Mouse (Mus musculus) cerebellum, adult 2 months (tissue): Measurements from ENCODE around the gene Ndufs7.

Experiments
- CTCF ChIP-seq: fragments of 200-500 bp; IDR thresholded peaks from 2 replicates; pipeline ENCODE4 v1.5.1; 2011; ENCODE audit warnings: low read depth, mild to moderate bottlenecking, control low read depth, low read length, moderate library complexity, borderline replicate concordance; ENCODE audit not compliant: insufficient read depth
- POLR2A ChIP-seq: fragments of 200-500 bp; IDR thresholded peaks from 2 replicates; pipeline ENCODE4 v1.6.1; 2011; ENCODE audit warnings: low read length, control low read depth, borderline replicate concordance; ENCODE audit not compliant: insufficient read depth

- TF ChIP-seq POLR2A (no peak), CTCF (no peak)
Measured at GRCm38 (mm10) chr10:80270734-80271181, 21.8 kb downstream of the Ndufs7 start.
